Comparison of ENCODE assay signal across 8 mouse cellular contexts in genomic region chr5:125134391-125134790, GRCm38 (mm10). TPM values are rescaled to one million over a fixed set of nuclear protein-coding genes. Genes with fewer than 3 reads are reported as not detected.
DNase-seq lines count a peak whose midpoint lies in the region; ATAC-seq and TF ChIP-seq lines count a peak whose summit lies in the region.
"Had no signal": no experiment of that assay in that cellular context is flagged by ENCODE, and none has a peak within 500 bp of the region (broad histone marks: within the 10 kb centered on the region; RNA-seq: fewer than 3 reads in every experiment).

No protein-coding gene starts in this region.

- no peaks in the 10 kb centered on the region for H3K36me3 ChIP-seq in embryonic facial prominence, embryonic 15.5 days
- no peaks in the 10 kb centered on the region for H3K36me3 ChIP-seq in hindbrain, embryonic 16.5 days (ENCODE audit: control insufficient read depth, insufficient read depth, low read length)
- no peaks in the 10 kb centered on the region for H3K36me3 ChIP-seq in myocyte (ENCODE audit: control insufficient read depth, insufficient read depth)
- H3K36me3 ChIP-seq: liver, embryonic 13.5 days had no signal

- peak; percentile 87 for DNase-seq in retina, postnatal 1 day
- no peak for DNase-seq in retina, embryonic 14.5 days (ENCODE audit: low spot score)
- no peak for DNase-seq in spleen, adult 12 weeks (ENCODE audit: low spot score)
- DNase-seq in layer of hippocampus, adult 11-12 months (ENCODE audit: low spot score) = no peak
- DNase-seq: liver, embryonic 13.5 days had no signal

- H3K9me3 ChIP-seq in embryonic facial prominence, embryonic 15.5 days (replicated peaks) = no peaks in the 10 kb centered on the region
- H3K9me3 ChIP-seq in hindbrain, embryonic 16.5 days (ENCODE audit: control insufficient read depth, low read length) = no peaks in the 10 kb centered on the region
- H3K9me3 ChIP-seq: liver, embryonic 13.5 days had no signal

- WGBS in embryonic facial prominence, embryonic 15.5 days = 35% methylated on average over 7 of the region's 7 CpGs
- 18% methylated on average over 7 of the region's 7 CpGs for WGBS in hindbrain, embryonic 16.5 days

- no peak overlapping the region for H3K4me3 ChIP-seq in embryonic facial prominence, embryonic 15.5 days (replicated peaks)
- H3K4me3 ChIP-seq in hindbrain, embryonic 16.5 days (ENCODE audit: low read length) = no peak overlapping the region
- H3K4me3 ChIP-seq in myocyte = no peak overlapping the region
- H3K4me3 ChIP-seq: liver, embryonic 13.5 days had no signal

- no peak overlapping the region for H3ac ChIP-seq in myocyte (ENCODE audit: control insufficient read depth, insufficient read length)

- no peak overlapping the region for H3K4me2 ChIP-seq in embryonic facial prominence, embryonic 15.5 days (replicated peaks)
- no peak overlapping the region for H3K4me2 ChIP-seq in hindbrain, embryonic 16.5 days (ENCODE audit: low read length)
- H3K4me2 ChIP-seq in myocyte (ENCODE audit: low read depth) = peak overlapping the region; percentile 73
- H3K4me2 ChIP-seq: liver, embryonic 13.5 days had no signal

- peak overlapping the region; percentile 75 for H3K27ac ChIP-seq in embryonic facial prominence, embryonic 15.5 days (replicated peaks)
- H3K27ac ChIP-seq in hindbrain, embryonic 16.5 days (ENCODE audit: low read depth, low read length) = peak overlapping the region; percentile 88
- H3K27ac ChIP-seq: liver, embryonic 13.5 days had no signal

- no peaks in the 10 kb centered on the region for H3K27me3 ChIP-seq in embryonic facial prominence, embryonic 15.5 days
- H3K27me3 ChIP-seq in hindbrain, embryonic 16.5 days (replicated peaks; ENCODE audit: control insufficient read depth, insufficient read depth, low read length) = no peaks in the 10 kb centered on the region
- H3K27me3 ChIP-seq in myocyte (ENCODE audit: control insufficient read depth, insufficient read depth, insufficient read length) = no peaks in the 10 kb centered on the region
- H3K27me3 ChIP-seq: liver, embryonic 13.5 days had no signal

- H3K4me1 ChIP-seq in embryonic facial prominence, embryonic 15.5 days = peaks cover 93% of the 10 kb centered on the region
- peaks cover 81% of the 10 kb centered on the region for H3K4me1 ChIP-seq in hindbrain, embryonic 16.5 days (ENCODE audit: control insufficient read depth, insufficient read depth, low read depth, low read length)

- ATAC-seq in embryonic facial prominence, embryonic 15.5 days (ENCODE audit: insufficient number of reproducible peaks, low FRiP score, low TSS enrichment, low read depth) = peak; percentile 41; the same call in 1 of the 2 replicates
- peak; percentile 25 for ATAC-seq in hindbrain, embryonic 16.5 days

- no peak for TF ChIP-seq POLR2A in myocyte (IDR thresholded peaks at IDR 0.05; ENCODE audit: insufficient read length, low read depth)

- H3K9ac ChIP-seq in embryonic facial prominence, embryonic 15.5 days = no peak overlapping the region
- H3K9ac ChIP-seq in hindbrain, embryonic 16.5 days (ENCODE audit: low read depth, low read length) = 0 out of 2 replicates have a peak overlapping the region, but pooled peaks have one; percentile 23
- H3K9ac ChIP-seq: liver, embryonic 13.5 days had no signal

- H3K79me2 ChIP-seq in myocyte (ENCODE audit: control insufficient read depth, insufficient read depth) = peaks cover 95% of the 10 kb centered on the region

TF ChIP-seq in myocyte, 11 proteins besides CTCF, POLR2A, EP300 and RAD21:
- no peak for TF ChIP-seq TCF12 (IDR thresholded peaks at IDR 0.05; ENCODE audit: insufficient read depth, poor library complexity, severe bottlenecking)
- no peak for TF ChIP-seq E2F4 (IDR thresholded peaks at IDR 0.05; ENCODE audit: insufficient read depth)
- TF ChIP-seq MYOG (IDR thresholded peaks at IDR 0.05; ENCODE audit: control insufficient read depth in 1 of 3, insufficient read depth in 1 of 3, insufficient read length in 2 of 3, low read depth in 2 of 3) = no peak
- TF ChIP-seq CEBPB (IDR thresholded peaks at IDR 0.05; ENCODE audit: insufficient read depth, poor library complexity, severe bottlenecking) = no peak
- TF ChIP-seq MAX (IDR thresholded peaks at IDR 0.05; ENCODE audit: low read depth) = no peak
- TF ChIP-seq REST (IDR thresholded peaks at IDR 0.05; ENCODE audit: insufficient read depth, insufficient read length) = no peak
- no peak for TF ChIP-seq MYOD1 (IDR thresholded peaks at IDR 0.05; ENCODE audit: control insufficient read depth in 1 of 3, insufficient read length in 2 of 3, low read depth in 2 of 3)
- TF ChIP-seq POLR2AphosphoS2 (IDR thresholded peaks at IDR 0.05; ENCODE audit: insufficient read length, low read depth) = no peak
- TF ChIP-seq TCF3 (IDR thresholded peaks at IDR 0.05; ENCODE audit: insufficient read length, low read depth) = no peak
- TF ChIP-seq SRF (IDR thresholded peaks at IDR 0.05; ENCODE audit: control insufficient read depth, insufficient read length, low read depth) = no peak
TF ChIP-seq in myocyte: peak in this region for 0.

RNA-seq across cellular contexts. Expression of gene Ncor2, which starts 44.6 kb away (rescaled TPM):
- polyA plus RNA-seq in embryonic facial prominence, embryonic 15.5 days (2015; fragmentation: Nextera tagmentation; extraction: Ambion mirVana) = 39.3 and 41.8 TPM in 2 replicates
- polyA plus RNA-seq in hindbrain, embryonic 16.5 days (2015; fragmentation: Nextera tagmentation; extraction: Ambion mirVana) = 23.3 and 26.2 TPM in 2 replicates
- polyA plus RNA-seq in myocyte (2012; fragmentation: generic; extraction: Trizol) = 127 TPM
